Mouse (Mus musculus): ENCODE measurements around the gene Lcat.

GRCm38 (mm10) chr8:105959350-105959749, 16.2 kb upstream of the Lcat start:
- no peak for TF ChIP-seq CTCF (IDR thresholded peaks at IDR 0.05; ENCODE audit: low read depth, low read length)
- no peak for TF ChIP-seq POLR2A (IDR thresholded peaks at IDR 0.05; ENCODE audit: borderline replicate concordance, low read depth, low read length)
